Mouse (Mus musculus): Measurements from ENCODE around the gene Ankib1. TPM values are rescaled to one million over a fixed set of nuclear protein-coding genes. Genes with fewer than 3 reads are reported as not detected.

Gene Ankib1
- 5.3 and 5.8 TPM in 2 replicates for polyA plus RNA-seq (2012; rRNA removed)

DNA sequence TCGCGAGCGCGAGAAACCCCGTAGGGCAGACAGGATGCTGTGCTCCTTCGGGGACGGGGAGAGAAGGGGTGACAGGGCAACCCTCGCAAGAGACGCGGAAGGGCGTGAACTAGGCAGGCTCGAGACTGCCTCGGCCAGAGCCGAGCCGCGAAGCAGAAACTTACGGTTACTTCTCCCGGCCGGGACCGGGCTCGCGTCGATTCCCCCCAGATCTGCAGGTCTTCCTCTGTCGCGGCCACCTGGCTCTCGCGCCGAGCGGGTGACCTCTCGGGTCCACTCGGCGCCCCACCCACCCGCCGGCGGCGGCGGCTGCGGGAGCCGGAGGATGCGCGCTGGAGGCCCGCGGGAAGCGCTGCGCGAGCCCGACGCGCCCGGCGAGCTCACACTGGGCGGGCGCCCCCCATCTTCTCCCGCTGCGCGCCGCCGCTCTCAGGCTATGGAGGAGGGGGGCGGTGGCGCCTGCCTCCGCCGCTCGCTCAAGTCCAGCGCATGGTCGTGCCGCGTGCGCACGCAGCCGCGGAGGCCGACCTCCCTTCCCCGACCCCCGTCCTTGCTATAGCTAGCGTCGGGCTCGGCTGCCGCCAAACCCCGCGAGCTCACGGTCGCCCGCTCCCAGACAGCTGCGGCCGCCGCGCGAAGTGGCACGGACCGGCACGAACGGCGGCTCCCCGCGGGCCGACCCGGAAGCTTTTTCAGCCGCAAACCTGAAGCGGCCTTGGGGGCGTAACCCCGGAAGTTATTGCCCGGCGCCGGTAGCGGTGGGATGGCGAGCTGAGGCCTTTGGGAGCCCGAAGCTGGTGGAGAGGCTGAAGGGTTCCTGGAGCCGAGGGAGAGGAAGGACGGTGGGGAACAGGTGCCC lies at the start of gene Ankib1, which contains the start of gene Krit1:
Ankib1 (minus strand) TSS at position 493 of the 859 bp plus-strand sequence.
Krit1 (plus strand) TSS at position 752 of the 859 bp plus-strand sequence.
- 1% methylated on average over 79 of the region's 109 CpGs for WGBS
- Histone ChIP-seq H3K4me3 (ENCODE audit: extremely low read depth, insufficient read depth, insufficient read length) (peak within 1 kb of the TSS; percentile 95), H3K27ac (ENCODE audit: insufficient read depth, low read length) (peak within 1 kb of the TSS; percentile 93), H3K36me3 (ENCODE audit: control insufficient read depth, insufficient read depth, low read length) (no peaks in the 10 kb centered on the region), H3K4me1 (ENCODE audit: control insufficient read depth, insufficient read depth, insufficient read length) (peaks cover 4% of the 10 kb centered on the region), H3K27me3 (ENCODE audit: control insufficient read depth, insufficient read depth, low read length) (no peaks in the 10 kb centered on the region)
- TF ChIP-seq CTCF (IDR thresholded peaks at IDR 0.05; ENCODE audit: extremely low read depth, insufficient read depth, insufficient read length, insufficient replicate concordance) = no peak
- TF ChIP-seq POLR2A (IDR thresholded peaks at IDR 0.05; ENCODE audit: low read depth, low read length) = peak; percentile 59
- peak; percentile 70 to 88 for DNase-seq (ENCODE audit: low read depth in 1 of 2, low spot score in 2 of 2)

DNA sequence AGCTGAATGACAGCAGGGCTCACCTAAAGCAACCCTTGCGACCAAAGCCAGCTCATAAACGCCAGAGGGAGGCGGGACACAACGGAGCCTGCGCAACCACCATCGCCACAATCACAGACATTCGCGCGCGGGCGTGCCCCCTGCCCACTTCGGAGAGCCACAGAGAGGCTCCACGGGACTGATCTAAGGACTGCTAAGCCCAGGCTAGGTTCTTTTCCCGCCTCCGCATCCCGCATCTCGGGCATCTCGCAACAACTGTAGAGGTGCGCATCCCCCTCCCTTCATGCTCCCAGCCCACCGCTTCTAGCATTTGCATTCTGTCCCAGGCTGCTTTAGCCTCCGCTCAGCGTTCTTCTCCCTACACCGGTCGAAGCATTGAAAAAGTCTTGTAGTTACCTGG lies 42.3 kb upstream of the Ankib1 start, which contains the start of gene Lrrd1:
Lrrd1 (plus strand) TSS at position 148 of the 400 bp plus-strand sequence.
- no peak for DNase-seq (ENCODE audit: low read depth in 1 of 2, low spot score in 2 of 2)
- Histone ChIP-seq H3K27ac (ENCODE audit: insufficient read depth, low read length) (no peak within 1 kb of the TSS), H3K4me3 (ENCODE audit: extremely low read depth, insufficient read depth, insufficient read length) (no peak within 1 kb of the TSS), H3K36me3 (ENCODE audit: control insufficient read depth, insufficient read depth, low read length) (peaks cover 10% of the 10 kb centered on the region), H3K27me3 (ENCODE audit: control insufficient read depth, insufficient read depth, low read length) (no peaks in the 10 kb centered on the region), H3K4me1 (ENCODE audit: control insufficient read depth, insufficient read depth, insufficient read length) (no peaks in the 10 kb centered on the region)
- WGBS = 37% methylated on average over 24 of the region's 24 CpGs
- TF ChIP-seq POLR2A (IDR thresholded peaks at IDR 0.05; ENCODE audit: low read depth, low read length) (no peak), CTCF (IDR thresholded peaks at IDR 0.05; ENCODE audit: extremely low read depth, insufficient read depth, insufficient read length, insufficient replicate concordance) (no peak)

DNA sequence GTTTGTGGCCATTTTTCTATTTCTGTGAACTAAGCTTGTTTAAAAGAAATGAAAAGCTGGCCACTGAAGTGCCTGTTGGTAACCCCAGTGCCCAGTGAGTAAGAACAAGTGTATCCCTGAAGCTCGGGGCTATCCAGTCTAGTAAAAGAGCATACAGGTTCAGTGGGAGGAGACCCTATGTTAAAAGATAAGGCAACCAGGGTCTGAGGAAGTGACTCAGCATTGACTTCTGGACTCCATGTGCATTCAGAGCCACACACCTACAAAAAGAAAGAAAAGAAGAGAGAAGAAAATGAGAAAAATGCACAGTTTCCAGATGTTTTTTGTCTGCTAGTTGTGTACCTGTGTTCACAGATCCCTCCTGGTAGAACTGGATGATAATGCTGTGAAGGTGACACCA lies 31.4 kb upstream of the Ankib1 start:
- Histone ChIP-seq H3K4me3 (ENCODE audit: extremely low read depth, insufficient read depth, insufficient read length) (no peak overlapping the region), H3K27ac (ENCODE audit: insufficient read depth, low read length) (no peak overlapping the region), H3K4me1 (ENCODE audit: control insufficient read depth, insufficient read depth, insufficient read length) (no peaks in the 10 kb centered on the region), H3K36me3 (ENCODE audit: control insufficient read depth, insufficient read depth, low read length) (peaks cover 27% of the 10 kb centered on the region), H3K27me3 (ENCODE audit: control insufficient read depth, insufficient read depth, low read length) (no peaks in the 10 kb centered on the region)
- TF ChIP-seq POLR2A (IDR thresholded peaks at IDR 0.05; ENCODE audit: low read depth, low read length) = no peak
- no peak for TF ChIP-seq CTCF (IDR thresholded peaks at IDR 0.05; ENCODE audit: extremely low read depth, insufficient read depth, insufficient read length, insufficient replicate concordance)
- 66% methylated on average over 1 of the region's 1 CpGs for WGBS
- DNase-seq (ENCODE audit: low read depth in 1 of 2, low spot score in 2 of 2) = no peak

DNA sequence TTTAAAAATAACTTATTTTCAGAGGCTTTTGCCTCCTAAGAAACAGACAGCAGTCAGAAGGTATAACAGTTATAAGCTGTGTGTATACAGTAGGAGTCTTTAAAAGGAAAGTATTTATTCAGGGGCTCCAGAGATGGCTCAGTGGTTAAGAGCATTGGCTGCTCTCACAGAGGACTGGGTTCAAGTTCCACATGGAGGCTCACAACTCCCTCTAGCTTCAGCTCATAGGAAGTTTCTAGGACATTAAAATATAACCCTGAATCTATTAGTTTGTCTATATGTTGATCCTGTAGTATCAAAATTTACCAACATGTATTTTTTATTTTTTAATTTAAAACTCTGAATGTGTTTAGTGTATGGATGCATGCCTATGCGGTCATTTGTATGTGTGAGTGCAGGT lies 5.7 kb upstream of the Ankib1 start:
- Histone ChIP-seq H3K4me1 (ENCODE audit: control insufficient read depth, insufficient read depth, insufficient read length) (peaks cover 1% of the 10 kb centered on the region; the same call in 1 of the 2 replicates), H3K27ac (ENCODE audit: insufficient read depth, low read length) (no peak overlapping the region), H3K4me3 (ENCODE audit: extremely low read depth, insufficient read depth, insufficient read length) (no peak overlapping the region), H3K27me3 (ENCODE audit: control insufficient read depth, insufficient read depth, low read length) (no peaks in the 10 kb centered on the region), H3K36me3 (ENCODE audit: control insufficient read depth, insufficient read depth, low read length) (peaks cover 9% of the 10 kb centered on the region)
- TF ChIP-seq CTCF (IDR thresholded peaks at IDR 0.05; ENCODE audit: extremely low read depth, insufficient read depth, insufficient read length, insufficient replicate concordance) (no peak), POLR2A (IDR thresholded peaks at IDR 0.05; ENCODE audit: low read depth, low read length) (no peak)
- 98% methylated on average over 1 of the region's 1 CpGs for WGBS
- no peak for DNase-seq (ENCODE audit: low read depth in 1 of 2, low spot score in 2 of 2)

DNA sequence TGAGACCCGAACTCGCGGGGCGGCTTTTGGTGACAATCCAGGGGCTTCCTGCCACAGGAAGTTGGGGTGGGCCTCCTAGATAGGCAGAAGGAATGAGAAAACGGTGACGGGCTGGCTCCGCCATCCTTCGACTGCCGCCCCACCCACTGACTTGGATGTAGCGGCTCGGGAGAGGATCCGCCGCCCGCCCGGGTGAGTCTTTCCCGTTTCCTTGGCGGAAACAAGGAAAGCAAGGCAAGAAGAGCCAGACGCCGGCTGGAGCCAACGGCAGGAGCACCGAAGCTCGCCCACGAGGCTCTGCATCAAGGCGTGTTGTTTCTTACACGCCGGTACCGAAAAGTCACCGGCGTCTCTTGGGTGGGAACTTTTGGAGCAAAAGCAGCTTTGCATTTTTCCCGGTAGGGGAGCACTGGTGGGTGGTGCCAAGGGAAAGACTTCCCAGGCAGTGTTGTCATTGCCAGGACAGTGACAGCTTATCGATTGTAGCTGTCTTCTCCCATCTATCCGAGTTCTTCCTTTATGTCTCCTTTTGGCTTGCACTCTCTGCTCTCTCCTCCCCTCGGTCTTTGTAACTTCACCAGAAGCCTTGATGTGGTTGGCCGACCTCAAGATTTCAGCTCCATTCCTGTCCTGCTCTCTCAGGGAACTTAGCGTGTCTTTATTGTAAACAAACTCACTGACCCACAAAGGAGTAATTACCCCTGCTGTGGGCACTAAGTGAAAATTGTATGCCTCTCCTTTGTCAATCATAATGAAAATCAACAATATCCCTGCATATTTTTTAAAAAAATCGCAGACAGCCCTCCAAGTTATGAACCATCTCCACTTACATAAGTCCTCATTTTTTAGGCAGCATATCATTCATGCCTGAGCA lies 804 bp upstream of the Ankib1 start:
- no peaks in the 10 kb centered on the region for H3K27me3 ChIP-seq (ENCODE audit: control insufficient read depth, insufficient read depth, low read length)
- no peaks in the 10 kb centered on the region for H3K36me3 ChIP-seq (ENCODE audit: control insufficient read depth, insufficient read depth, low read length)
- peak overlapping the region; percentile 93 for H3K27ac ChIP-seq (ENCODE audit: insufficient read depth, low read length)
- H3K4me3 ChIP-seq (ENCODE audit: extremely low read depth, insufficient read depth, insufficient read length) = peak overlapping the region; percentile 95
- whole genome bisulfite sequencing = under 1% methylated on average over 36 of the region's 36 CpGs
- H3K4me1 ChIP-seq (ENCODE audit: control insufficient read depth, insufficient read depth, insufficient read length) = peaks cover 4% of the 10 kb centered on the region
- no peak for DNase-seq (ENCODE audit: low read depth in 1 of 2, low spot score in 2 of 2)
- no peak for TF ChIP-seq POLR2A (IDR thresholded peaks at IDR 0.05; ENCODE audit: low read depth, low read length)
- TF ChIP-seq CTCF (IDR thresholded peaks at IDR 0.05; ENCODE audit: extremely low read depth, insufficient read depth, insufficient read length, insufficient replicate concordance) = no peak

DNA sequence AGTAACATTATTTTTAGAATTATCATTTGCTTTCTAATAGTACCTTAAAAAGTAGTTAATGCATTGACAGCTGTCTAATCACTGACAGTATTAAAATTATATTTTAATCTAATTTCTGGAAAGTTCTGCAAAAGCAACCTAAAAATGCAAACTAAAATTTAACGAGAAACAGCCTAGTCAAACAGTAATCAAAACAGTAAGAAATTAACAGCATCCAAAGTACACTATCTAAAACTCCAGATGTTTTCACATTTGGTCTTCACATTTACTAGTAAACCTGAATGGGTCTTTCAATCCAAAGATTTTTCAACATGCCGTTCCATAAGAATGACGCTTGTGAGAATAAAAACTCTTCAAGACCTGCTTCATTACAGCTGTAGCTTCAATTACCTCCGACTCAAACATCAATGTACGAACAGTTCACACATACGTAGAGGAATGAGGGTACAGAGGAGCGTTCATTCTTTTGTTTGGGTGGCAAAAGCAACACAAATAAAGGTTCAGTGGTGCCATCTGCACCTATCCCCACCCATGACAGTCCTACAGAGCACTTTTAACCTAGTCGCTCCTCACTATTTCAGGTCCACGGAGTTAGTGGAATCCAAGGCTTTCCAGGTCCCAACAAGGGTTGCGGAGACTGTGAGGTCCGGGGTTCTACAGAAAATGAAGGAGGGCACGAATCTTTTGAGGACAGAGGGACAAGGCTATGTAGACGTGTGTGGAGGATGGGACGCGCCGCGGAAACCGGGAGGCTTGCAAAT lies 873 bp downstream of the Ankib1 start:
- Histone ChIP-seq H3K4me3 (ENCODE audit: extremely low read depth, insufficient read depth, insufficient read length) (peak overlapping the region; percentile 95), H3K27ac (ENCODE audit: insufficient read depth, low read length) (peak overlapping the region; percentile 93), H3K27me3 (ENCODE audit: control insufficient read depth, insufficient read depth, low read length) (no peaks in the 10 kb centered on the region), H3K4me1 (ENCODE audit: control insufficient read depth, insufficient read depth, insufficient read length) (peaks cover 4% of the 10 kb centered on the region), H3K36me3 (ENCODE audit: control insufficient read depth, insufficient read depth, low read length) (no peaks in the 10 kb centered on the region)
- no peak for DNase-seq (ENCODE audit: low read depth in 1 of 2, low spot score in 2 of 2)
- no peak for TF ChIP-seq CTCF (IDR thresholded peaks at IDR 0.05; ENCODE audit: extremely low read depth, insufficient read depth, insufficient read length, insufficient replicate concordance)
- no peak for TF ChIP-seq POLR2A (IDR thresholded peaks at IDR 0.05; ENCODE audit: low read depth, low read length)
- 4% methylated on average over 18 of the region's 18 CpGs for WGBS

Measured in spleen, adult 2 months (tissue).